Mouse (Mus musculus): ENCODE data around the gene Magea4. TPM values are rescaled to one million over a fixed set of nuclear protein-coding genes. Genes with fewer than 3 reads are reported as not detected.

The Magea4 gene
- polyA plus RNA-seq (2014; fragmentation: Illumina TruSeq; extraction: RNeasy Lipid Tissue Mini Kit (QIAGEN cat#74804); ENCODE audit: low read depth, low replicate concordance) = 3.6 TPM

DNA sequence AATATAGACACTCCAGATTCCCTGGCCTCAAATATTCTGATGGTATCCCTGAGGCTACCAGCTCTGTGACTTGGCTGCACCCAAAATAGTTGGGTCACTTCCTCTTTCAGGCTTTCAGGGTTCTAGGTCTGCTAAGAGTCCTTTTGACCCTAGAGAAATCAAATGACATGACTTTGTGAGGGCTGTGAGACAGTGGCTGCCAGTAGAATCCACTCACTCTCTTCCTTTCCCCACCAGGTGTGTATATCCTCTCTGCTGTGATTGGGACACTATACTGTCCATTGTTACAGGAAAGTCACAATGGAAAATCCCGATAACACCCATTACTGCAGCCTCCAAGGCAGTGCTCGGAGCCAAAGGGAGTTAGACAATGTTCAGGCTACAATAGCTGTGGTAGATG is at the start of gene Magea4:
Gene Magea4 (plus strand): TSS at position 301 of the 400 bp plus-strand sequence.

Other genes with a start within 250 kb of the Magea4 start
- 0.27 TPM for gene Fate1, start 249.0 kb upstream of the Magea4 start, polyA plus RNA-seq (2014; fragmentation: Illumina TruSeq; extraction: RNeasy Lipid Tissue Mini Kit (QIAGEN cat#74804); ENCODE audit: low read depth, low replicate concordance)
- not detected for gene Cnga2, start 230.2 kb upstream of the Magea4 start, polyA plus RNA-seq (2014; fragmentation: Illumina TruSeq; extraction: RNeasy Lipid Tissue Mini Kit (QIAGEN cat#74804); ENCODE audit: low read depth, low replicate concordance)
- 0.18 TPM for gene Gabre, start 52.8 kb downstream of the Magea4 start, polyA plus RNA-seq (2014; fragmentation: Illumina TruSeq; extraction: RNeasy Lipid Tissue Mini Kit (QIAGEN cat#74804); ENCODE audit: low read depth, low replicate concordance)
- 4.6 TPM for gene Magea10, start 164.8 kb downstream of the Magea4 start, polyA plus RNA-seq (2014; fragmentation: Illumina TruSeq; extraction: RNeasy Lipid Tissue Mini Kit (QIAGEN cat#74804); ENCODE audit: low read depth, low replicate concordance)

All from testis, adult 10 weeks (tissue).